Mouse (Mus musculus) small intestine, adult 2 months (tissue): ENCODE measurements around the gene Ift140.

Experiments used
- CTCF ChIP-seq: fragments of 200-500 bp; IDR thresholded peaks from 2 replicates; pipeline ENCODE4 v1.5.1; 2012; ENCODE audit warnings: low read depth, mild to moderate bottlenecking, control low read depth, inconsistent platforms, low read length, moderate library complexity, mixed read lengths; ENCODE audit not compliant: insufficient replicate concordance, insufficient read length; ENCODE audit errors: extremely low read depth
- POLR2A ChIP-seq: fragments of 200-500 bp; IDR thresholded peaks from 2 replicates; pipeline ENCODE4 v1.6.1; 2012; ENCODE audit warnings: low read depth, mild to moderate bottlenecking, control low read depth, inconsistent platforms, low read length, moderate library complexity

- no peak for TF ChIP-seq POLR2A
- no peak for TF ChIP-seq CTCF
Measured at GRCm38 (mm10) chr17:25111220-25111619, 95.3 kb downstream of the Ift140 start.
